Mouse (Mus musculus) stomach, embryonic 14.5 days (tissue): ENCODE measurements around the gene Ss18l1. TPM values are rescaled to one million over a fixed set of nuclear protein-coding genes. Genes with fewer than 3 reads are reported as not detected.

ENCODE experiments used
- ATAC-seq: fragments of 200-750 bp; cut with Nextera tagmentation; 2 replicates; pipeline ENCODE4 v1.8.0; 2017; ENCODE audit warnings: low read depth, moderate TSS enrichment; ENCODE audit not compliant: insufficient number of reproducible peaks, insufficient read depth, low FRiP score
- H3K27ac ChIP-seq: fragments of 300-500 bp; sonication (generic); 2 replicates; pipeline ENCODE4 v1.5.1; 2014; ENCODE audit warnings: mild to moderate bottlenecking, low read length, moderate library complexity, mixed read lengths
- H3K27me3 ChIP-seq: fragments of 300-500 bp; sonication (generic); 2 replicates; pipeline ENCODE4 v1.6.1; 2014; ENCODE audit warnings: low read length, control low read depth, mixed read lengths; ENCODE audit not compliant: control insufficient read depth, insufficient read depth
- H3K36me3 ChIP-seq: fragments of 300-500 bp; sonication (generic); 2 replicates; pipeline ENCODE4 v1.6.1; 2014; ENCODE audit warnings: mild to moderate bottlenecking, control low read depth, low read length, moderate library complexity, mixed read lengths; ENCODE audit not compliant: control insufficient read depth, insufficient read depth
- H3K4me1 ChIP-seq: fragments of 300-500 bp; sonication (generic); 2 replicates; pipeline ENCODE4 v1.6.1; 2014; ENCODE audit warnings: low read length, control low read depth, mixed read lengths; ENCODE audit not compliant: control insufficient read depth, insufficient read depth
- H3K4me2 ChIP-seq: fragments of 300-500 bp; sonication (generic); replicated peaks from 2 replicates; pipeline ENCODE4 v1.6.1; 2014; ENCODE audit warnings: low read depth, low read length, control low read depth
- H3K4me3 ChIP-seq: fragments of 300-500 bp; sonication (generic); 2 replicates; pipeline ENCODE4 v1.5.1; 2014; ENCODE audit warnings: low read depth, low read length, control low read depth
- H3K9ac ChIP-seq: fragments of 300-500 bp; sonication (generic); replicated peaks from 2 replicates; pipeline ENCODE4 v1.6.1; 2014; ENCODE audit warnings: low read depth, mild to moderate bottlenecking, control low read depth, low read length, moderate library complexity, mixed read lengths
- H3K9me3 ChIP-seq: fragments of 300-500 bp; sonication (generic); 2 replicates; pipeline ENCODE4 v1.6.1; 2016; ENCODE audit warnings: low read depth, low read length, control low read depth; ENCODE audit not compliant: control insufficient read depth
- WGBS: fragments of 180-500 bp; shearing (Covaris S2); extraction: QIAGEN DNeasy Blood & Tissue Kit; methylation state at CpG from one replicate; pipeline ENCODE4 v1.1.7; 2014; 5-methylcytosine and 5-hydroxymethylcytosine counted together
- polyA plus RNA-seq: library from polyadenylated mRNA; unstranded; fragments of >200 nt; fragmentation: Nextera tagmentation; extraction: Ambion mirVana; gene quantifications from 2 replicates; pipeline ENCODE4 v1.2.1, GENCODE M21; 2014

Ss18l1 gene
- polyA plus RNA-seq, 1 experiment from 2014 or later = 4.6 TPM

DNA sequence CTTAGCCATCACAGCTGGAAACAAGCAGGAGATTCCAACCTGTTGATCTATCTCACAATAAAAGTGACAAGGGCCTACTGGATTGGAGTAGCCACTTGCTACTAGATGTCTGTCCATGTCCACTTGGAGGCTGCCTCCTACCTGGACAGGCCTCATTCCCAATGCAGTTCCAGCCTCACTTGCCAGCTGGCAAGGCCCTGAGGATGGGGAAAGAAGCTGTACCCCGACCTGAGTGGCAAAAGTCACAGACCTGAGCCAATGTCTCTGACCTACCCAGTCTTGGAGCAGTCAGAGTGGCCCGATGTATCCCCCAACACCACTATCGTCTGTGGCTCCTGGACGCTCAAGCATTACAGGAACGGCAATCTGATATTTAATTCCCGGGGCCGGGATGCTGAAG, 28.6 kb upstream of the Ss18l1 start:
- Histone ChIP-seq H3K4me1 (peaks cover 11% of the 10 kb centered on the region; the same call in 1 of the 2 replicates), H3K27me3 (no peaks in the 10 kb centered on the region), H3K4me2 (no peak overlapping the region), H3K9ac (no peak overlapping the region), H3K36me3 (no peaks in the 10 kb centered on the region), H3K9me3 (no peaks in the 10 kb centered on the region), H3K27ac (no peak overlapping the region), H3K4me3 (no peak overlapping the region)
- WGBS = 89% methylated on average over 7 of the region's 7 CpGs
- ATAC-seq = no peak

DNA sequence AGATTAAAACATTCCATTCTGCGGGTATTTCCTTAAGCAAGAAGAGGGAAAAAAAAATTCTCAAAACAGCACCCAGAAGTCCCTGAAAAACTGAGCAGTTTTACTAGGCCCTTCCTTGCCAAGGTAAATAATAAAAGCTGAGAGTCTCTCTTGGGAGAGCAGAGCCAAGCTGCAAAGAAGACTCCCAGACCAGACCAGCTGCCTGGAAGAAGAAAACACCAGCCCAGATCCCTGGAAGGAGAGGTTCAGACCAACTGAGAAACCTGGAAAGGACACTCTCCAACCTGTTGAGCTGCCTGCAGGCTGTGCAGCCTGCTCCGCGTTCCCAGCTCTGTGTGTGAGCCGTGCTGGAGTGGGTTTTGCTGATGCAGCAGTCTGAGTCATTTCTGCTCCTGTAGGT, 24.7 kb upstream of the Ss18l1 start:
- Histone ChIP-seq H3K4me1 (peaks cover 11% of the 10 kb centered on the region; the same call in 1 of the 2 replicates), H3K27ac (peak overlapping the region; percentile 28; the same call in 1 of the 2 replicates), H3K36me3 (no peaks in the 10 kb centered on the region), H3K9me3 (no peaks in the 10 kb centered on the region), H3K4me3 (no peak overlapping the region), H3K4me2 (no peak overlapping the region), H3K9ac (no peak overlapping the region), H3K27me3 (0 out of 2 replicates have a peak, but pooled peaks cover 5% of the 10 kb centered on the region)
- 42% methylated on average over 4 of the region's 4 CpGs for WGBS
- ATAC-seq = no peak

DNA sequence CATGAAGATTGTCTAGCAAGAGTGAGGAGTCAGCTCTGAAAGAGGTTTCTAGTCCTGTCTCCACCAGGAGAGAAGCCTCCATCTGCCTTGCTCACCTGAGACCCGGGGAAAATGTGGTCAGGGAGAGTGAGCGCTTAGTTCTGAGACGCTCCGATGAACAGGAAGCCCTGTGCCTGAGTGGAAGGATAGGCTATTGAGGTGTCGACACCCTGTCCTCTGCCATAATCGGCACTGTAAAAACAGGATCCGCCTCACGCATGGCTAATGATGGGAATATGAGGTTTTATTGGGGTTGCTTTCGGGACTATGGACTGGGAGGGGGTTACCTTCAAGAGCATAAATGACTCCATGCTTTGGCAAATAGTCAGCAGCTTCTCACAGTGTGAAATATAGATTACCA, 23.7 kb upstream of the Ss18l1 start:
- H3K4me3 ChIP-seq = no peak overlapping the region
- no peak for ATAC-seq
- H3K36me3 ChIP-seq = no peaks in the 10 kb centered on the region
- WGBS = 90% methylated on average over 9 of the region's 9 CpGs
- no peak overlapping the region for H3K27ac ChIP-seq
- 0 out of 2 replicates have a peak, but pooled peaks cover 6% of the 10 kb centered on the region for H3K27me3 ChIP-seq
- H3K9ac ChIP-seq = no peak overlapping the region
- H3K4me1 ChIP-seq = peaks cover 11% of the 10 kb centered on the region; the same call in 1 of the 2 replicates
- H3K9me3 ChIP-seq = no peaks in the 10 kb centered on the region
- no peak overlapping the region for H3K4me2 ChIP-seq

DNA sequence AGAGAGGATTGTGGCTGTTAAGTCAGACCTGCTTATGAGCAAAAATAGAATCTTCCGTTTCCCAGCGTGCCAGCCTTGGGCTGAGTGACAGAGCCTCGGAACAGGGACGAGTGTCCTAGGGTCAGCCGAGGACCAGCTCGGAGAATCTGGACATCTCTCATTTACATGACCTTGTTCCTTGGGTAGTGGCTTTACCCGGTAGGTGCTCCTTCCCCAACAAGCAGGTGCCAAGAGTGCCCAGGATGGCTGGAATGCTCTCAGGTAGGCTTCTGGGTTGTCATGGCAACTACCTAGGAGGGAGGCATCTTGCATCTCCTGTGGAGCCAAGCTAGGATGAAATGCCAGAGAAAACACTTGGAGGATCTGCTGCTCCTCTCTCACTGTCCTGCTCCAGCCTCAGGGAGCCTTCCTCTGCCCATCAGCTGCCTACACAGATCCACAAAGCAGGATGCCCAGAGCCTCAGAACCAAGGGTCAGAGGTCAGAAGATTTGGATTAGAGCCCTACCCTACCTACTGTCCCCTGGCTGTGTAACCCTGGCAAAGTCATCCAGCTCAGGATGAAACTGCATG, 22.1 kb upstream of the Ss18l1 start:
- H3K4me3 ChIP-seq = no peak overlapping the region
- WGBS = 77% methylated on average over 7 of the region's 7 CpGs
- no peak overlapping the region for H3K4me2 ChIP-seq
- no peaks in the 10 kb centered on the region for H3K9me3 ChIP-seq
- ATAC-seq = no peak
- H3K27ac ChIP-seq = no peak overlapping the region
- no peak overlapping the region for H3K9ac ChIP-seq
- H3K27me3 ChIP-seq = 0 out of 2 replicates have a peak, but pooled peaks cover 6% of the 10 kb centered on the region
- H3K4me1 ChIP-seq = peaks cover 14% of the 10 kb centered on the region; the same call in 1 of the 2 replicates
- H3K36me3 ChIP-seq = no peaks in the 10 kb centered on the region

DNA sequence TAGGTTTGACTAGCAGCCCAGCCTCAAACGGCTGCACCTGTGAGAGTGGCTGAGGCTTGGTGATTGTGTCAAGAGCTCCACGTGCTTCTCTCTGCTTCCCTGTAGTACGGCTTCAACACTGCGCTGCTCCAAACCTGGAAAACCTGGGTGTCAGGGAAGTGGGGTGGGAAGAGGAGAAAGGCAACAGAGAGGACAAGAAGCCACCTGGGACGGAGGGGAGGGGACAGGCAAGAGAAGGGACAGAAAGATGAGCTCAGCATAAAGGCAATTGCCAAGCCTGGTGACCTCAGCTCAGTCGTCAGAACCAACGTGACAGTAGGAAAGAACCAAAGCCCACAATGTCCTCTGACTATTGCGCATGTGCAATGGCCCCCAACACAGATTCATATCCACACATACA, 21.4 kb upstream of the Ss18l1 start:
- Histone ChIP-seq H3K36me3 (no peaks in the 10 kb centered on the region), H3K4me2 (no peak overlapping the region), H3K9me3 (no peaks in the 10 kb centered on the region), H3K27ac (no peak overlapping the region), H3K4me1 (peaks cover 10% of the 10 kb centered on the region; the same call in 1 of the 2 replicates), H3K27me3 (0 out of 2 replicates have a peak, but pooled peaks cover 6% of the 10 kb centered on the region), H3K4me3 (no peak overlapping the region), H3K9ac (no peak overlapping the region)
- no peak for ATAC-seq
- WGBS = 82% methylated on average over 8 of the region's 8 CpGs

DNA sequence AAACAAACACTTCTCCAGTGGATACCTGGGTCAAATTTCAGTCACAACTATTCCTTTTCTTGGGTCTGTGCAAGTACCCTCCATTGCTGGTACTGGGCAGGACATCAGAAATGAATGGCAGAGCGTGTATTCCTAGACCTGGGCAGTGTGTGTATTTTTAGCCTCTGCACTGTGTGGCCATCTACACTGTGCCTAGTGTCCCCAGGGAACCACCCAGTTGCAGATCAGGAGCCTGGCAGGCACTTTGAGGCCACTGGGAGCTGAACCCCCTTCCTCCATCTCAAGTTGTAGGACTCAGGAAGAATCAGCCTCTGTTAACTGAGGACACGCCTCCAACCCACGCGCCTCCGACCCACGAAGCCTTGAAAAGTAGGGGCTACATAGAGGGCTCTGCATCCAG, 19.6 kb upstream of the Ss18l1 start:
- no peak overlapping the region for H3K4me3 ChIP-seq
- ATAC-seq = no peak
- WGBS = 57% methylated on average over 6 of the region's 6 CpGs
- H3K36me3 ChIP-seq = peaks cover 2% of the 10 kb centered on the region; the same call in 1 of the 2 replicates
- peaks cover 22% of the 10 kb centered on the region for H3K4me1 ChIP-seq
- no peaks in the 10 kb centered on the region for H3K9me3 ChIP-seq
- H3K27me3 ChIP-seq = 0 out of 2 replicates have a peak, but pooled peaks cover 6% of the 10 kb centered on the region
- H3K27ac ChIP-seq = no peak overlapping the region
- no peak overlapping the region for H3K9ac ChIP-seq
- no peak overlapping the region for H3K4me2 ChIP-seq

DNA sequence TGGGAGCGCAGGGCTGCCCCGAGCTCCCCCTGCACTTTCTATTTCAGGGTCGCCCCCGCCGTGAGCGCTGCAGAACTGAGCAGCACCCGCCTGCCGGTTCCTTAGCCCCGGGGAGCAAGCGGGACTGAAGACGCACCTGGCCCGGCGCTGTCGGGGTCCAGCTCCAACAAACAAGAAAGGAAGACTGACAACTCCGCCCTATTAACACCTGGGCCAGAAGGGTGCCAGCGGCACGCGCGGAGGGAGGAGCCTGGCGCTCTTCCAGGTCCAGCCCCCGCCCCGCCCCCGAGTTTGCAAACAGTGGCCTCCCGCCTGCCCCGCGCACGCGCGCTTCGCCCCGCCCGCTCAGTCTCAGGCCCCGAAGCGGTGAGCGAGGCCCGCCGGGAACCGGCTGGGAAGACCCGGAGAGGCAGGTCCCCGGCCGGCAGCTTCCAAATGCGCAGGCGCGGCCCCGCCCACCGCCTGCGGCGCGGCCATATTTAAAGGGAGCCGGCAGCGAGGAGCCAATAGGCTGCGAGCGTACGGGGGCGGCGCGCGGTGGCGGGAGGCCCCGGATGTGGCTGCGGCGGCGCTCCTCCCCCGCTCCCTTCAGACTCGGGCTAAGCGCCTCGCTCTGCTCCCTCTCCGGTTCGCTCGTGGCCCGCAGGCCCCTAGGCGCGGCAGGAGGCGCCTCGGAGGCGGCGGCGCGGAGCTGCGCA, 17.8 kb upstream of the Ss18l1 start, which contains the start of gene Lsm14b:
Lsm14b (plus strand) TSS at position 587 of the 698 bp plus-strand sequence.
- peak within 1 kb of the TSS; percentile 97 for H3K4me3 ChIP-seq
- under 1% methylated on average over 71 of the region's 80 CpGs for WGBS

DNA sequence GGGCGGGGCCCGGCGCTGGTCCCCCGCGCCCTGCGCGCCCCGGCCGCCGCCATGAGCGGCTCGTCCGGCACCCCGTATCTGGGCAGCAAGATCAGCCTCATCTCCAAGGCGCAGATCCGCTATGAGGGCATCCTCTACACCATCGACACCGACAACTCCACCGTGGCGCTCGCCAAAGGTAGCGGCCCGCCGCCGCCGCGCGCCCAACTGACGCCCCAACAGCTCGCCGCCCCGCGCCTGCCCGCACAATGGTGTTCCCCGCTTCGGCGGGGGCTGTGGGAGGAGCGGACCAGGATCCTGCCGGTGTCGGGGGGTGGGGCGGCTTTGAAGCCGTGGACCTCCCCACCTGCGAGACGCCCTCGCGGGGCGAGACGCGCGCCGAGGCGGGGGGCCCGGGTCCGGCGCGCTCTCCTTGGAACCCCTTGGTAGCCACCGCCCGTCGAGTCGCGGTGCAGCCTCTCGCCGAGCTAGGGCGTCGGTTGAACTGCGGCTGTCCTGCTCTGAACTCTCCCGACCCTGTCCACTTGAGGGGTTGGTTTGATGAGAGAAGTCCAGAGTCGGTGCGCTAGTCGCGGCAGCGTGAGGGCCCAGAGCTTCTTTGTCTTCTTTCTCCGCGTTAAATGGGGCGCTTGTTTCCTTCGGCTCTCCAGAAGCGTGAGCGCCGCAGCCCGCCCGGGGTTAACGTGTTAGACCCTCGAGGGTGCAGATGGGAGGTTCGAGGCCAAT, 17.0 kb upstream of the Ss18l1 start:
- H3K4me3 ChIP-seq = peak overlapping the region; percentile 97
- H3K4me2 ChIP-seq = peak overlapping the region; percentile 91
- peaks cover 26% of the 10 kb centered on the region for H3K4me1 ChIP-seq
- H3K9me3 ChIP-seq = no peaks in the 10 kb centered on the region
- peak overlapping the region; percentile 89 for H3K9ac ChIP-seq
- no peak for ATAC-seq
- peak overlapping the region; percentile 92 for H3K27ac ChIP-seq
- H3K27me3 ChIP-seq = 0 out of 2 replicates have a peak, but pooled peaks cover 6% of the 10 kb centered on the region
- under 1% methylated on average over 74 of the region's 84 CpGs for WGBS
- peaks cover 19% of the 10 kb centered on the region; the same call in 1 of the 2 replicates for H3K36me3 ChIP-seq

More for the DNA sequence above, 17.8 kb upstream of the Ss18l1 start, which contains the start of gene Lsm14b:
- H3K27me3 ChIP-seq = 0 out of 2 replicates have a peak, but pooled peaks cover 6% of the 10 kb centered on the region
- peak; percentile 96 for ATAC-seq
- peak within 1 kb of the TSS; percentile 89 for H3K9ac ChIP-seq
- peaks cover 18% of the 10 kb centered on the region; the same call in 1 of the 2 replicates for H3K36me3 ChIP-seq
- H3K27ac ChIP-seq = peak within 1 kb of the TSS; percentile 92
- H3K4me1 ChIP-seq = peaks cover 26% of the 10 kb centered on the region
- H3K9me3 ChIP-seq = no peaks in the 10 kb centered on the region
- peak within 1 kb of the TSS; percentile 91 for H3K4me2 ChIP-seq
